Mouse (Mus musculus) liver (tissue): ENCODE results near the gene Plcl2.

Experiments
- DNase-seq: peaks from one replicate; pipeline ENCODE4 v3.0.0-alpha.2; 2020; ENCODE audit warnings: mixed read lengths

Plcl2 gene

GRCm38 (mm10) chr17:50509251-50510104, at the start of gene Plcl2:
TSS of gene Plcl2 (plus strand) at chr17:50509403.
- peak; percentile 36 for DNase-seq

GRCm38 (mm10) chr17:50460301-50460700, 48.9 kb upstream of the Plcl2 start:
- no peak for DNase-seq

- no peak for DNase-seq
Measured at GRCm38 (mm10) chr17:50467438-50467837, 41.8 kb upstream of the Plcl2 start.

GRCm38 (mm10) chr17:50469126-50469525, 40.1 kb upstream of the Plcl2 start:
- DNase-seq: no peak

GRCm38 (mm10) chr17:50469543-50470431, 39.4 kb upstream of the Plcl2 start:
- peak; percentile 32 for DNase-seq

GRCm38 (mm10) chr17:50470432-50471078, 38.6 kb upstream of the Plcl2 start:
- DNase-seq: peak; percentile 22

GRCm38 (mm10) chr17:50471230-50471629, 38.0 kb upstream of the Plcl2 start:
- DNase-seq: peak; percentile 24

- no peak for DNase-seq
Measured at GRCm38 (mm10) chr17:50477277-50477676, 31.9 kb upstream of the Plcl2 start.

- no peak for DNase-seq
Measured at GRCm38 (mm10) chr17:50480867-50481266, 28.3 kb upstream of the Plcl2 start.

- no peak for DNase-seq
Measured at GRCm38 (mm10) chr17:50483700-50484099, 25.5 kb upstream of the Plcl2 start.

GRCm38 (mm10) chr17:50484981-50485380, 24.2 kb upstream of the Plcl2 start:
- DNase-seq: no peak

GRCm38 (mm10) chr17:50487058-50487618, 22.1 kb upstream of the Plcl2 start:
- DNase-seq: no peak

GRCm38 (mm10) chr17:50487670-50488069, 21.5 kb upstream of the Plcl2 start:
- no peak for DNase-seq

GRCm38 (mm10) chr17:50488406-50488805, 20.8 kb upstream of the Plcl2 start:
- DNase-seq: no peak

GRCm38 (mm10) chr17:50488895-50489294, 20.3 kb upstream of the Plcl2 start:
- DNase-seq: no peak

GRCm38 (mm10) chr17:50490644-50491430, 18.4 kb upstream of the Plcl2 start:
- no peak for DNase-seq

- DNase-seq: no peak
Measured at GRCm38 (mm10) chr17:50491496-50491895, 17.7 kb upstream of the Plcl2 start.

GRCm38 (mm10) chr17:50495216-50495889, 13.8 kb upstream of the Plcl2 start:
- DNase-seq: no peak

GRCm38 (mm10) chr17:50498062-50498697, 11.0 kb upstream of the Plcl2 start:
- no peak for DNase-seq

GRCm38 (mm10) chr17:50499091-50499790, 10.0 kb upstream of the Plcl2 start:
- DNase-seq: no peak
